Mouse (Mus musculus): ENCODE measurements at regions not wholly inside any gene's neighbourhood (a gene's known extent, or its start where the extent isn't known, plus 50 kb on each side); places are given as distances from the start of the nearest gene placed in this dataset.

- H3K9me3 ChIP-seq (ENCODE audit: control insufficient read depth, low read length): no peaks in the 10 kb centered on the region
- H3K9ac ChIP-seq (ENCODE audit: low read length): no peak overlapping the region
- WGBS: 65% methylated on average over 2 of the region's 2 CpGs
- H3K4me2 ChIP-seq (ENCODE audit: low read length): no peak overlapping the region
- H3K4me3 ChIP-seq (ENCODE audit: control insufficient read depth in 1 of 2, insufficient read depth in 1 of 2, low read depth in 1 of 2, low read length in 2 of 2): no peak overlapping the region
- no peak overlapping the region for H3K27ac ChIP-seq (replicated peaks in 1 of 2; ENCODE audit: control insufficient read depth in 1 of 2, insufficient read depth in 1 of 2, low read depth in 2 of 2, low read length in 2 of 2)
- H3K36me3 ChIP-seq (ENCODE audit: control insufficient read depth, insufficient read depth, low read length): no peaks in the 10 kb centered on the region
- no peak for ATAC-seq (ENCODE audit: insufficient number of reproducible peaks, insufficient read depth, low FRiP score, low read depth)
- peaks cover 7 to 8% of the 10 kb centered on the region in 2 experiments; a peak in 3 of 4 replicates for H3K4me1 ChIP-seq (ENCODE audit: control insufficient read depth in 2 of 2, insufficient read depth in 2 of 2, low read length in 2 of 2)
- no peaks in the 10 kb centered on the region for H3K27me3 ChIP-seq (ENCODE audit: control insufficient read depth, insufficient read depth, low read length)
Observed at GRCm38 (mm10) chr6:52433234-52433633, 119.9 kb downstream of the Evx1 start.

- Histone ChIP-seq H3K9me3 (ENCODE audit: control insufficient read depth, low read length) (no peaks in the 10 kb centered on the region), H3K4me1 (ENCODE audit: control insufficient read depth in 2 of 2, insufficient read depth in 2 of 2, low read length in 2 of 2) (peaks cover 8 to 15% of the 10 kb centered on the region in 2 experiments; a peak in 2 of 4 replicates), H3K36me3 (ENCODE audit: control insufficient read depth, insufficient read depth, low read length) (no peaks in the 10 kb centered on the region), H3K27me3 (ENCODE audit: control insufficient read depth, insufficient read depth, low read length) (no peaks in the 10 kb centered on the region), H3K9ac (ENCODE audit: low read length) (no peak overlapping the region), H3K4me2 (ENCODE audit: low read length) (no peak overlapping the region), H3K4me3 (ENCODE audit: control insufficient read depth in 1 of 2, insufficient read depth in 1 of 2, low read depth in 1 of 2, low read length in 2 of 2) (no peak overlapping the region), H3K27ac (replicated peaks in 1 of 2; ENCODE audit: control insufficient read depth in 1 of 2, insufficient read depth in 1 of 2, low read depth in 2 of 2, low read length in 2 of 2) (no peak overlapping the region)
- ATAC-seq (ENCODE audit: insufficient number of reproducible peaks, insufficient read depth, low FRiP score, low read depth): no peak
- WGBS: 63% methylated on average over 4 of the region's 4 CpGs
Observed at GRCm38 (mm10) chr6:52434771-52435170, 121.5 kb downstream of the Evx1 start.

GRCm38 (mm10) chr6:52435358-52435757, 122.1 kb downstream of the Evx1 start:
- peaks cover 8 to 15% of the 10 kb centered on the region in 2 experiments; a peak in 2 of 4 replicates for H3K4me1 ChIP-seq (ENCODE audit: control insufficient read depth in 2 of 2, insufficient read depth in 2 of 2, low read length in 2 of 2)
- 82% methylated on average over 5 of the region's 5 CpGs for WGBS
- no peak for ATAC-seq (ENCODE audit: insufficient number of reproducible peaks, insufficient read depth, low FRiP score, low read depth)

GRCm38 (mm10) chr6:52438366-52438765, 125.1 kb downstream of the Evx1 start:
- no peak overlapping the region for H3K4me3 ChIP-seq (ENCODE audit: control insufficient read depth in 1 of 2, insufficient read depth in 1 of 2, low read depth in 1 of 2, low read length in 2 of 2)
- no peaks in the 10 kb centered on the region for H3K9me3 ChIP-seq (ENCODE audit: control insufficient read depth, low read length)
- H3K4me2 ChIP-seq (ENCODE audit: low read length): no peak overlapping the region
- H3K4me1 ChIP-seq (ENCODE audit: control insufficient read depth in 2 of 2, insufficient read depth in 2 of 2, low read length in 2 of 2): peaks cover 12 to 19% of the 10 kb centered on the region in 2 experiments
- peak overlapping the region; percentile 15 to 25 for H3K27ac ChIP-seq (replicated peaks in 1 of 2; ENCODE audit: control insufficient read depth in 1 of 2, insufficient read depth in 1 of 2, low read depth in 2 of 2, low read length in 2 of 2)
- H3K36me3 ChIP-seq (ENCODE audit: control insufficient read depth, insufficient read depth, low read length): no peaks in the 10 kb centered on the region
- H3K27me3 ChIP-seq (ENCODE audit: control insufficient read depth, insufficient read depth, low read length): no peaks in the 10 kb centered on the region
- 16% methylated on average over 8 of the region's 8 CpGs for WGBS
- ATAC-seq (ENCODE audit: insufficient number of reproducible peaks, insufficient read depth, low FRiP score, low read depth): 0 out of 2 replicates have a peak, but pooled peaks have one; percentile 50
- no peak overlapping the region for H3K9ac ChIP-seq (ENCODE audit: low read length)

More at GRCm38 (mm10) chr6:52435358-52435757, 122.1 kb downstream of the Evx1 start:
- H3K4me2 ChIP-seq (ENCODE audit: low read length): no peak overlapping the region
- no peaks in the 10 kb centered on the region for H3K27me3 ChIP-seq (ENCODE audit: control insufficient read depth, insufficient read depth, low read length)
- H3K9me3 ChIP-seq (ENCODE audit: control insufficient read depth, low read length): no peaks in the 10 kb centered on the region
- H3K9ac ChIP-seq (ENCODE audit: low read length): no peak overlapping the region
- no peak overlapping the region for H3K4me3 ChIP-seq (ENCODE audit: control insufficient read depth in 1 of 2, insufficient read depth in 1 of 2, low read depth in 1 of 2, low read length in 2 of 2)
- no peak overlapping the region for H3K27ac ChIP-seq (replicated peaks in 1 of 2; ENCODE audit: control insufficient read depth in 1 of 2, insufficient read depth in 1 of 2, low read depth in 2 of 2, low read length in 2 of 2)
- no peaks in the 10 kb centered on the region for H3K36me3 ChIP-seq (ENCODE audit: control insufficient read depth, insufficient read depth, low read length)

- no peak overlapping the region for H3K4me3 ChIP-seq (ENCODE audit: control insufficient read depth in 1 of 2, insufficient read depth in 1 of 2, low read depth in 1 of 2, low read length in 2 of 2)
- no peaks in the 10 kb centered on the region for H3K27me3 ChIP-seq (ENCODE audit: control insufficient read depth, insufficient read depth, low read length)
- 20% methylated on average over 7 of the region's 7 CpGs for WGBS
- no peak overlapping the region for H3K4me2 ChIP-seq (ENCODE audit: low read length)
- no peaks in the 10 kb centered on the region for H3K36me3 ChIP-seq (ENCODE audit: control insufficient read depth, insufficient read depth, low read length)
- peaks cover 15 to 18% of the 10 kb centered on the region in 2 experiments for H3K4me1 ChIP-seq (ENCODE audit: control insufficient read depth in 2 of 2, insufficient read depth in 2 of 2, low read length in 2 of 2)
- H3K9me3 ChIP-seq (ENCODE audit: control insufficient read depth, low read length): no peaks in the 10 kb centered on the region
- ATAC-seq (ENCODE audit: insufficient number of reproducible peaks, insufficient read depth, low FRiP score, low read depth): no peak
- H3K27ac ChIP-seq (replicated peaks in 1 of 2; ENCODE audit: control insufficient read depth in 1 of 2, insufficient read depth in 1 of 2, low read depth in 2 of 2, low read length in 2 of 2): peak overlapping the region in 1 of 2 experiments; percentile 15; a peak in 1 of 4 replicates
- no peak overlapping the region; the same call in 1 of the 2 replicates for H3K9ac ChIP-seq (ENCODE audit: low read length)
Observed at GRCm38 (mm10) chr6:52439204-52439603, 125.9 kb downstream of the Evx1 start.

GRCm38 (mm10) chr6:52440160-52440559, 126.9 kb downstream of the Evx1 start:
- Histone ChIP-seq H3K36me3 (ENCODE audit: control insufficient read depth, insufficient read depth, low read length) (no peaks in the 10 kb centered on the region), H3K27ac (replicated peaks in 1 of 2; ENCODE audit: control insufficient read depth in 1 of 2, insufficient read depth in 1 of 2, low read depth in 2 of 2, low read length in 2 of 2) (no peak overlapping the region), H3K27me3 (ENCODE audit: control insufficient read depth, insufficient read depth, low read length) (no peaks in the 10 kb centered on the region), H3K4me3 (ENCODE audit: control insufficient read depth in 1 of 2, insufficient read depth in 1 of 2, low read depth in 1 of 2, low read length in 2 of 2) (no peak overlapping the region), H3K9ac (ENCODE audit: low read length) (no peak overlapping the region), H3K9me3 (ENCODE audit: control insufficient read depth, low read length) (no peaks in the 10 kb centered on the region), H3K4me1 (ENCODE audit: control insufficient read depth in 2 of 2, insufficient read depth in 2 of 2, low read length in 2 of 2) (peaks cover 15 to 17% of the 10 kb centered on the region in 2 experiments), H3K4me2 (ENCODE audit: low read length) (no peak overlapping the region)
- ATAC-seq (ENCODE audit: insufficient number of reproducible peaks, insufficient read depth, low FRiP score, low read depth): no peak
- WGBS: 73% methylated on average over 3 of the region's 3 CpGs

- Histone ChIP-seq H3K9me3 (ENCODE audit: control insufficient read depth, low read length) (no peaks in the 10 kb centered on the region), H3K9ac (ENCODE audit: low read length) (no peak overlapping the region), H3K4me2 (ENCODE audit: low read length) (peak overlapping the region; percentile 40), H3K4me1 (ENCODE audit: control insufficient read depth in 2 of 2, insufficient read depth in 2 of 2, low read length in 2 of 2) (peaks cover 10 to 17% of the 10 kb centered on the region in 2 experiments), H3K27me3 (ENCODE audit: control insufficient read depth, insufficient read depth, low read length) (no peaks in the 10 kb centered on the region), H3K36me3 (ENCODE audit: control insufficient read depth, insufficient read depth, low read length) (no peaks in the 10 kb centered on the region), H3K27ac (replicated peaks in 1 of 2; ENCODE audit: control insufficient read depth in 1 of 2, insufficient read depth in 1 of 2, low read depth in 2 of 2, low read length in 2 of 2) (no peak overlapping the region), H3K4me3 (ENCODE audit: control insufficient read depth in 1 of 2, insufficient read depth in 1 of 2, low read depth in 1 of 2, low read length in 2 of 2) (no peak overlapping the region)
- no peak for ATAC-seq (ENCODE audit: insufficient number of reproducible peaks, insufficient read depth, low FRiP score, low read depth)
- WGBS: 34% methylated on average over 24 of the region's 24 CpGs
Observed at GRCm38 (mm10) chr6:52443112-52443984, 130.1 kb downstream of the Evx1 start.
